Mouse (Mus musculus): ENCODE measurements around the gene Cd19. TPM values are rescaled to one million over a fixed set of nuclear protein-coding genes. Genes with fewer than 3 reads are reported as not detected.
"Not testable (repeated sequence)": the region's sequence is repeated elsewhere in the genome, so short reads cannot be mapped to it uniquely, and the experiment has no call there.

Gene Cd19
- total and polyA plus RNA-seq, 3 experiments: 132 to 234 (median 141) TPM

- H3K9me3 ChIP-seq (replicated peaks; ENCODE audit: low read length); H3K9ac ChIP-seq (ENCODE audit: insufficient read depth, low read depth); dilution Hi-C loops (cut with MboI; ENCODE audit: extremely low pct_ligation_motif_present, extremely low pct_unique_long_range_greater_than_20kb, low sequenced_read_pairs); H3K4me3 ChIP-seq (replicated peaks in 1 of 3; ENCODE audit: low read depth in 2 of 3, low read length in 2 of 3, poor library complexity in 1 of 3); H3K27ac ChIP-seq (ENCODE audit: insufficient read depth, low read depth); H3K4me2 ChIP-seq (ENCODE audit: insufficient read depth, low read depth, poor library complexity, severe bottlenecking); H3K79me2 ChIP-seq (replicated peaks; ENCODE audit: control insufficient read depth, extremely low read depth, insufficient read depth, poor library complexity, severe bottlenecking); H3K27me3 ChIP-seq (replicated peaks); in situ Hi-C loops (cut with MboI; ENCODE audit: low pct_ligation_motif_present, low pct_unique_long_range_greater_than_20kb, low sequenced_read_pairs); DNase-seq (ENCODE audit: extremely low read depth): not testable (repeated sequence)
- Histone ChIP-seq H3K4me1 (ENCODE audit: control insufficient read depth in 1 of 2, insufficient read depth in 2 of 2) (peaks cover 2 to 23% of the 10 kb centered on the region in 2 experiments; a peak in 2 of 4 replicates), H3K36me3 (replicated peaks in 1 of 2; ENCODE audit: control insufficient read depth in 1 of 2, insufficient read depth in 1 of 2, low read length in 1 of 2) (peaks cover 30 to 52% of the 10 kb centered on the region in 2 experiments)
Measured at GRCm38 (mm10) chr7:126392086-126392884, 22.4 kb downstream of the Cd19 start.

- TF ChIP-seq RCOR1 (conservative IDR thresholded peaks at IDR 0.05; ENCODE audit: low read depth, low read length): no peak
- TF ChIP-seq ZNF384 (IDR thresholded peaks at IDR 0.05; ENCODE audit: low read depth, low read length): no peak
- no peak for TF ChIP-seq NELFE (IDR thresholded peaks at IDR 0.05; ENCODE audit: low read depth, low read length)
- TF ChIP-seq ELF1 (IDR thresholded peaks at IDR 0.05; ENCODE audit: low read depth, low read length): no peak
- no peak for TF ChIP-seq MAX (IDR thresholded peaks at IDR 0.05; ENCODE audit: low read length)
- TF ChIP-seq USF2 (conservative IDR thresholded peaks at IDR 0.05; ENCODE audit: low read depth, low read length): no peak
- TF ChIP-seq MXI1 (IDR thresholded peaks at IDR 0.05; ENCODE audit: low read depth, low read length): no peak
- no peak for TF ChIP-seq KAT2A (IDR thresholded peaks at IDR 0.05; ENCODE audit: insufficient replicate concordance, low read length)
- no peak for TF ChIP-seq MEF2A (IDR thresholded peaks at IDR 0.05; ENCODE audit: borderline replicate concordance, low read depth, low read length)
- TF ChIP-seq RAD21 (IDR thresholded peaks at IDR 0.05; ENCODE audit: low read depth, low read length): no peak
- TF ChIP-seq JUND (conservative IDR thresholded peaks at IDR 0.05; ENCODE audit: low read depth, low read length): no peak
- TF ChIP-seq ZC3H11A (IDR thresholded peaks at IDR 0.05; ENCODE audit: low read depth, low read length): no peak
- no peak for TF ChIP-seq ZKSCAN1 (IDR thresholded peaks at IDR 0.05; ENCODE audit: borderline replicate concordance, low read depth, low read length)
- Histone ChIP-seq H3K27ac (ENCODE audit: insufficient read depth, low read depth) (no peak overlapping the region; the same call in 1 of the 2 replicates), H3K27me3 (replicated peaks) (no peaks in the 10 kb centered on the region), H3K9me3 (replicated peaks; ENCODE audit: low read length) (no peaks in the 10 kb centered on the region), H3K36me3 (replicated peaks in 1 of 2; ENCODE audit: control insufficient read depth in 1 of 2, insufficient read depth in 1 of 2, low read length in 1 of 2) (peaks cover 48 to 80% of the 10 kb centered on the region in 2 experiments), H3K9ac (ENCODE audit: insufficient read depth, low read depth) (no peak overlapping the region), H3K4me1 (ENCODE audit: control insufficient read depth in 1 of 2, insufficient read depth in 2 of 2) (peaks cover 0 to under 1% of the 10 kb centered on the region in 2 experiments; a peak in 1 of 4 replicates), H3K4me3 (replicated peaks in 1 of 3; ENCODE audit: low read depth in 2 of 3, low read length in 2 of 3, poor library complexity in 1 of 3) (no peak overlapping the region), H3K79me2 (replicated peaks; ENCODE audit: control insufficient read depth, extremely low read depth, insufficient read depth, poor library complexity, severe bottlenecking) (no peaks in the 10 kb centered on the region), H3K4me2 (ENCODE audit: insufficient read depth, low read depth, poor library complexity, severe bottlenecking) (no peak overlapping the region)
- dilution Hi-C loops (cut with MboI; ENCODE audit: extremely low pct_ligation_motif_present, extremely low pct_unique_long_range_greater_than_20kb, low sequenced_read_pairs): no loop called here
- in situ Hi-C loops (cut with MboI; ENCODE audit: low pct_ligation_motif_present, low pct_unique_long_range_greater_than_20kb, low sequenced_read_pairs): no loop called here
- DNase-seq (ENCODE audit: extremely low read depth): no peak
Measured at GRCm38 (mm10) chr7:126388185-126388584, 26.5 kb downstream of the Cd19 start.
